Mouse (Mus musculus): ENCODE measurements around the gene Ect2.

DNA sequence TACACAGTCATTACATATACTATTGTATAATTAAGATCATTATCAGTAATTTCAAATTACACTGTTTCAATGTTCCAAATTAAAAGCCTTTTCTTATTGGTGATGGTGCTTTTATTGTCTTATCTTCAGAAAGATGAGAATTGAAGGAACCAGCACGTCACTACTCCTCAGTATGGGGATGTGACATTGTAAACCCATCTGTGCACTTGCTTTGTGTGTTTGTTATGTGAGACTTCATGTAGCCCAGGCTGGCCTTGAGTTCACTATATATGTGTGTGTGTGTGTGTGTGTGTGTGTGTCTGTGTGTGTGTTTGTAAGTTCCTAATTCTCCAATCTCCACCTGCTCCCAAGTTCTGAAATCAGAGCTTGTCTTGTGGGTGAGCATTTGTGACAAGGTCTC, 16.6 kb upstream of the Ect2 start:
- TF ChIP-seq CTCF (IDR thresholded peaks at IDR 0.05; ENCODE audit: low read depth) (no peak), EP300 (optimal IDR thresholded peaks at IDR 0.05) (no peak)
